Mouse (Mus musculus) ovary, adult 18-20 months (tissue): ENCODE measurements around the gene Ins2.

Experiments used
- DNase-seq: peaks from one replicate; pipeline ENCODE4 v3.0.0; 2022; ENCODE audit warnings: low spot score, mixed read lengths

Gene Ins2

DNA sequence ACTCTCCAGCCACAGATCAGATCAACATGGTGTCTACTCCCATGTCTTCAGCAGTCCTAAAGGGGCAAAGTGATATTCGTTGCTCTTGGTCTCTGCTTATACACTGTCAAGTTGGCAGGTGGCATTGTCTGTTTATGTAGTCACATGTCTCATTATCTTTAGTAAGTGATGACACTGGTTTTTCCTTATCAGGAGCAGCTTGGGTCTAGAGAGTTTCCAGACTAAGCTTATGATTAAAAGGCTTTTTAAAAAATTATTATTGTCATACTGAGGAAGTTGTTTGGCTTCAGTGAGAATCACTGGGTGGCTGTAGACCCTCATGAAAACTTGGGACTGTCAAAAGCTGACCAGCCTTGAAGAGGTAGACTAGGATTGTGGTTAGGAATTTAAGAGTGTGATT, at the start of gene Ins2:
Gene Ins2, minus strand, starts transcription at position 101 of the 400 bp plus-strand sequence.
- DNase-seq, result no peak

DNA sequence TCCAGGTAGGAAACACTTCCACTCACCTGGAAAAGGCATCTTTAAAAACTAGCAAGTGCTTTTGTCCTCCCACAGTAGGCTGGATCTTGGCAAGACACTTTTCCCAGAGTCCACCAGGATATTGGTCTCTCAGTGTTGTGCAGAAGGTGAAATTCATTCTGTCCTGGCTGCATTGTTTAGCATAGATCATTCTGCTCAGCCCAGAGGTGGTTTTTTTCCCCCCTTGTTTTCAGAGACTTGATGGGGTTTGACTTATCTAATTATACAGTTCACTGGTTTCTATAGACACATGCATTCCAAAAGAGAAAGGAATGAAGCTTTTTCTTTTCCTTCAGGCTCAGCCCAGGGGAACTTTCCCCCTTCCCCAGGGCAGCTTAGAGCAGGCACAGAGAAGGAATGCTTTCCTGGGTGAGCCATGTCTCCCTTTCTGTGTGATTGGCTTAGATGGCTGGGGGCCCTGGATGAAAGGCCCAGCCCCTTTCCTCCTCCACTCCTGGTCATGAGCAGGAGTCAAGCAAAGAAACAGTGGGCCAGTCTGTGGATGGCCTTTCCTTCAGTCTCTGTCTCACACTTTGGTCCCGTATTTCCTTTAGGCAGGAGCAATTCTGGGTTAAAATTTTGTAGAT, 49.6 kb upstream of the Ins2 start:
- no peak for DNase-seq

DNA sequence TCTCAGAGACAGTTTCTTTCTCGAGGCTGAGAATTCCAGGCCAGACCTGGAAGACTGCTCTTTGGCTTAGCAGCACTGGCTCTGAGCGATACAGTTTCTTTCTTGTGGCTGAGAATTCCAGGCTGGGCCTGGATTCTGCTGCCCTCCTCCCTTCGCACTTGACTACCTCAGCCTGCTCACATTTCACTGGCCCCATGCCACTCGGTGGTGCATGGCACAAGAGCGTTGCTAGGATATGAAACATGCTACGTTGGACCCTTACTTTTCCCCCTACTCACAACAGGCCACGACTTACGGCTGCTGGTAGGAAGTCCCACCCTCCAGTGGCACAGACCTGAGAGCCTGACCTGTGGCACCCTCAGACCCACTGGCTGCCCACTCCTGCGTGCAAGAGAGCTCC, 46.5 kb upstream of the Ins2 start:
- no peak for DNase-seq

DNA sequence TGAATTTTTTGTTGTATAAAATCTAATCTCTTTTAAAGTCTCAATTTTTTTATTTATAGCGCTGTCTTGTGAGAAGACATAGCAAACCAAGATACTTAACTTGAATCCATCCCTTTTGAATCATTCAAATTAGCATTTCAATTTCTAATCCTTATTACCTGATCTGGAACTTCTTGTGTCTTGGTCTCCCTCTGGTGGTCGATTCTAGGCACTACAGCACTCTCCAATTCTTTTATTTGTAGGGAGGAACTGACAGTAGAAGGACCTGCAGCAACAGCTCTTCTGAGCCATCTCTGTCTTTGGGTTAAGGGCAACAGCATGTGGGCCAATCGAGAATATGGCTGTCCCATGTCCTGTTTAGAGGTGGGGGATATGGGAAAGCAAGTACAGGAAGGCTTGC, 5.4 kb downstream of the Ins2 start:
- DNase-seq, result no peak

DNA sequence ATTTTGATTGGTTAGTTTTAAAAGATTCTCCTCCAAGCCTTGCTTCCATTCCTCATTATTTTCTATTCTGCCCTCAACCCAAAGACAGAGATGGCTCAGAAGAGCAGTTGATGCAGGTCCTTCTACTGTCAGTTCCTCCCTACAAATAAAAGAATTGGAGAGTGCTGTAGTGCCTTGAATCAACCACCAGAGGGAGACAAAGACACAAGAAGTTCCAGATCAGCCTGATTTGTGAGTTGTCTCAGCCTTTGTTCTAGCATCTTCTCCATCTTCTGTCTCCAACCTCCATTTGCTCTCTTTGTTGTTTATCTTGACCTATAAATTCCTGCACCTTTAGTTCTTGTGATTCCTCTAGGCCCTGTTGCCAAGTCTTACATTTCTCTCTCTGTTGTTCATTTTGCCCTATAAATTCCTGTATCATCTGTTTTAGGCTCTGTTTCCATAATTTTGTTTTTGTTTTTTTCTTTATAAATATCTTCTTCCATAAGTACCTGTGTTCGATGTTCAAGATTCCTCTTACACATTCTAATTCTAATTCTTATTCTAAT, 6.2 kb downstream of the Ins2 start:
- no peak for DNase-seq

DNA sequence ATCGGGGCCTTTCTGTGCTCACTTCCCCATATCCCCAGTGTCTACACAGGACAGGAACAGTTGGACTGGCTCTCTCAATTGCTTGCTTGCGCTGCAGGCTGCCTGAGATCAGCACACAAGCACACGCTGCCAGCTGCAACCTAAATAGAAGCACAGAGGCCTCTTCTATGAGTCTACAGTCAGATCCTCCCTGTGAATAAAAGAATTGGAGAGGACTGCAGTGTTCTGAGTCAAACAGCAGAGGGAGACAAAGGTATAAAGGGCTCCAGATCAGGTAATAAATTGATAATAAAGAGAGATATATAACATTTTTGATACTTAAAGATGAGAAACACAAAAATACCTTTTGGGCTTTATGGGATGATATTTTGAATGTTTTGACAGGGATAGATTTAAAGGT, 17.2 kb downstream of the Ins2 start:
- DNase-seq, result no peak

DNA sequence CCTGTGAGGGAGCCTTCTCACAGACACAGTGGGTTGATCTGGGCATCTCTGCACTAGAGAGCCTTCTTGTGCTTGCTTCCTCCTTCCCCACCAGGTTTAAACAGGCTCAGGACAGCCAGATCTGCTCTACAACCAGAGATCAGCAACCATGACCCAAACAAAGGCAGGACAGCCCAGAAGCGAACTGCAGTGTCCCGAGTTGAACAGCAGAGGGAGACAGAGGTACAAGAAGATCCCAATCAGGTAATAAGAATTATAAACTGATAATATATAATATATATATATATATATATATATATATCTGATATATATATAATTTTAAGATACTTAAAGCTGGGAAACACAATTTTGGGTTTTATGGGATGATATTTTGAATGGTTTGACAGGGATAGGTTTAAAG, 22.5 kb downstream of the Ins2 start:
- DNase-seq, result no peak

DNA sequence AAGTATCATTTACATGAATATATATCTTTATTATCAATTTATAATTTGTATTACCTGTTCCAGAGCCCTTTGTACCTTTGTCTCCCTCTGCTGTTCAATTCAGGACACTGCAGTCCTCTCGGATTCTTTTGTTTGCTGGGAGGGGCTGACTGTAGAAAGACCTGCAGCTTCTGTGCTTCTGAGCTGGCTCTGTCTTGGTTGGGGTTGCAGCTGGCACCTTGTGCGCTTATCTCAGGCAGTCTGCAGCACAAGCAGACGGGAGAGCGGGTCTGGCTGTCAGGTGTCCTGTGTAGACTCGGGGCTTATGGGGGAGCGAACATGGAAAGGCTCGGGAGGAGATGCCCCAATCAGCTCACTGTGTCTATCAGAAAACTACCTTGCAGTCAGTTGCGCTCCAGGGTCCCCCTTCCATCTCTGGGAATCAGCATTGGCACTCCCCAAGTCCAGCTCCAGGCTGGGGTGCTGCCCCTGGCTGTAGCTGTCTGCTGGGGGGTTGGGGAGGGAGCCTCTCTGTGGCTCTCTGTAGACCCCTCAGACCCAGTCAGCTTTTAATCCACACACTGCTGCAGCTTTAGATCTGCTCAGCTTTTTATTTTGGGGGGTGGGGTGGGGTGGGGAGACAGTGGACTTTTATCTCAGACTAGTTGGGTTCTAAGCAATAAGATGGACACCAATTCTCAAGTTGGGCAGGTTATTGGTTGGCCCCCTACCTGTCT, 28.2 kb downstream of the Ins2 start:
- DNase-seq, result no peak

DNA sequence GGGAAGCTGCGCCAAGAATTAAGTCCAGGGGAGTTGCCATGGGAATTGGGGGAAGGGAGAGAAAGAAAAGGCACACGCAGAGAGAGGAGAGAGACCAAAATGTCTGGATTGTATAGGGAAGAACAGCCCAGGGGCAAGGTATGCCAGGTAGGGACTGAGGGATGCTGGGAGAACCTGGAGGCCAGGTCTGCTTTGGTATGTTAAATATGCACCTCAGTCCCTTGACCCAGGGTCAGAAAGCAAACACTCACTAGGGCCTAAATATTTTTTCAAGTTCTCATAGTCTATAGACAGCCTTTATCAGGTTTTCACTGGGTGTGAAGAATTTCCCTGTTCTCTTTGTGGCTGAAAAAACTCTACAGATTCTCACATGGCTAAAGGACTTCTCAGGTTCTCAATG, 36.3 kb downstream of the Ins2 start:
- DNase-seq, result no peak

DNA sequence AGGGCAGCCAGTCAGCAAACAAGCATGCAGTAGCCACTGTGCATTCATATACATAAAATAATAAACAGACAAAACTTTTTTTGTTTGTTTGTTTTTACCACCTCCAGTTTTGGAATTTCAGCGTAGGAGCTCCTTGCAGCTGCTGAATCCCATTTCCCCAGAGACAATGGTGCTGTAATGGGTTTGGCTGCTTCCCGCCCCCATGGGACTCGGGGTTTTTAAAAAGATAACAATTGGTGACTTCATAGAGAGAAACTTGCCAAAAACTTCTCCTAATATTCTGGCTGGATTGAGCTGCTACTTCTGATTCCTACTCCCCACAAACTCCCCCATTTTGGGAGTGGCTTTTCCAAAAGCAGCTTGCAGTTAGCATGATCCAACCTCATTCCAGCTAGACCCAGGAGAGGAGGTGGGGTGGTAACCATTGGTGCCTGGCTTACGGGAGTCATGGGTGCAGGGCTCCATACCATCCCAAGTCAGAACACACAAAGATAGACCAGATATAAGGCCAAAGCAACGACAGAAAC, 43.8 kb downstream of the Ins2 start:
- no peak for DNase-seq

DNA sequence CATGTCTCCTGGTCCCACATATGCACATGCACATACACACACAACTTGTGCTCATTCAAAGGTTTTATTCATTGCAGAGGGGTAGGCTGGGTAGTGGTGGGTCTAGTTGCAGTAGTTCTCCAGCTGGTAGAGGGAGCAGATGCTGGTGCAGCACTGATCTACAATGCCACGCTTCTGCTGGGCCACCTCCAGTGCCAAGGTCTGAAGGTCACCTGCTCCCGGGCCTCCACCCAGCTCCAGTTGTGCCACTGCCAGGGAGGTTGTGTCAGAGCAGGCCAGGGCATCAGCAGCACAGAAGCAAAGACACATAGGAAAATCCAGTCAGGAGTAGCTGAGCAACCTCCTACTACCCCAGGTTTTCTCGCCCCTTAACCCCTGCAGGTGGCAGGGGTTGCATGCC, 64.6 kb downstream of the Ins2 start:
- no peak for DNase-seq

DNA sequence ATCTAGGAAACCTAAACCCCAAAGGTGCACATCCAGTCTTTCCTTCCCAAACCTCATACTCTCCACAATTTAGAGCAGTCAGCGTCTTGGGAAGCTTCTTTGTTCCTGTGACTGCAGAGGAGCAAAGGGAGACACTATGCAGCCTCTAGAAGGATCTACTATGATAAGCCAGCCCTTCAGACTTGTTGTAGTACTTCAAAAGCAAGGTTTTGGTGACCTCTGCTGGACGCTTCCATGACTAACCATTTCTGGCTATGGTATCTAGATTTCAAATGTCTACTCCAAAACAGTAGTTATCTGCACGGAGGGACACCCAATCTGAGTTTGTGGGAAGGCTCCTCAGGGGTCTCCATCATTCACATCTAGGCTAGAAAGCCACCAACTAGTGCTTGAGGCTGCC, 67.5 kb downstream of the Ins2 start:
- no peak for DNase-seq

DNA sequence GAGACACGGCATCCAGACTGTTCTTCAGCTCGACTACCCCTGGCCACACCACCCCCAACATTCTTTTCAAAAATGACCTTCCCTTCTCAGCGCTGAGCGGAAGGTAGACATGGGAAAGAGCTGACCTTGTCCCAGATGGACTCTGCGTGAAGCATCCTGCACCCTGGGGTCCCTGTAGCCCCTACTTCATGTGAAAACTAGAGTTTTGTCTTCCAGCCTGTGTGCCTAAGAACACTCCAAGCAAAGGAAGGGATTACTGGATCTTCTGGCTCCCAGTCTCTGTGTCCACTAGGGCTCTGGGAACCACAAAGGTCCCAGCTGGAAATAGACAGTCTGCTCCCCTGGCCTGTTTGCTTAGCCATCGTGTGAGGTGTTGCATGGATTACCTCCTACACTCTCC, 68.0 kb downstream of the Ins2 start:
- no peak for DNase-seq

DNA sequence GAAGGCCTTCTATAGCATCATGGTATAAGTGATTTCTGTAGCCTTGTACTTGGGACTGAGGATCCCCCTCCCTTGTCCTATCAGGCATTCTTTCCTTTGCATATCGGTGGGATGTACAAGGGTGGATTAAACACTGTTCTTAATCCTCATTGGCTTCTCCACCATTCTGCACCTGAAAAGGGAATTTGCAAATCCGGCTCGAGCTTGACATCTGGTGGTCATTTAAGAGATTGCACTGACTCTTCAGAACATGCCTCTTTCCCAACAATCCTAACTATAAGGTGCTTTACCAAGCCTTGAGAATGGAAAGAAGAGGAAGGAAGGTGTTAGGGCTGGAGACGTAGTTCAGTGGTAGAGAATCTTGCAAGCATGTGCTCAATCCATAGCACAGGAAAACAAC, 71.1 kb downstream of the Ins2 start:
- no peak for DNase-seq

DNA sequence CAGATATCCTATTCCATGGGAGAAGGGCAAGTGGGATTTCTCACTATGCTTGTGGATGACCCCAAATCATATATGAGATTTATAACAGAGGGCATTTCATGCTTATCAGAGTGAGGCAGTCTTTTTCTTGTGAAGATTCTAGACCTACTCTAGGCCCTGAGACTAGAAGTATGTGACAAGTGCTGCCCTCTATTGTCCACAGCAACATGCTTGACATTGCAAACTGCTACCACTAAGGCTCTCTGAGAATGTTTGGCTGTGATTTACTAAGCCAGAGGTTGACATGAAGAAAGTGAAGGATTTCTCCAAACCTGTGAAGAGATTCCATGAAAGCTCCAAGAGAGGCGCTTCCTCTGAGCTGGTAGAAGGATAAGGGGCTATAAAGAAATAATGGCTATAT, 72.1 kb downstream of the Ins2 start:
- no peak for DNase-seq

DNA sequence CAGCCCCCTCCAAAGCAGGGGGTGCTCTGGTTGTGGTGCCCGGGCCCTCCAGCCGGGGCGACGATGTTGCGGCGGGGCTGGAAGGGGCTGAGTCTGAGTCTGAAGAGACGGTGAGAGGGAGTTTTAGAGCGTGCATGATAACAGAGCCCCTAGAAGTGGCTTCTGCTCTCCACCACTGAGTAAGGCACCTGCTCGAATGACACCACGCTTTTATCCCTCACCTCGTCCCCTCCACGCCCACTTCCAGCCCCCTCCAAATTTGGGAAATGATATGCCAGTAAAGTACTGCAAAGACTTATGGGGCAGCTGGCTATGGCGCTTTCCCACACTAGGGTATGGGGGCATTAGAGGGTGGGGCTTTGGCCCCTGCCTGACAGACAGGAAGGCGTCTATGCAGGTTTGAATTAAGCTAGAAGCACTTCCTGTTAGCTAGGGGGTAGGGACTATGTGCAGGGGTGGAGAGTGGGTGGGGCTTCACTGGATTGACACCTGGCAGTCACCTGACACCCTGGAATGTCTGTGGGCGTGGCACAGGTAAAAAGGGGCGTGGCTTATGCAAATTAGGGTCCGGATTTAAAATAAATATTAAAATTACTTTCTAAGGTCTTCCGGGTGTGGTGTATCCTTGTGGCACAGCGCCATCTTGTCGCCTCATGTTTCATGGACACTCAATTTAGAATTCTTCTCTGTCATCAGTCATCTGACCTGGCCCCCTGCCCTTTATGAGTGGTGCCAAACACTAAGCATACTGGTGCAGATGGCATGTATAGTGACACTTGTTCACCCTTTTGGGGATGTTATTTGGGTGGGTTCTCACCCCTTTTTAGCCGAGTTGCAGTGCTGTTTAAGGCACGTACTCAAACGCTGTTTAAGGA, 73.2 kb downstream of the Ins2 start, which contains the start of gene Gm49394:
Gene Gm49394, minus strand, starts transcription at position 192 of the 875 bp plus-strand sequence.
- DNase-seq, result no peak

DNA sequence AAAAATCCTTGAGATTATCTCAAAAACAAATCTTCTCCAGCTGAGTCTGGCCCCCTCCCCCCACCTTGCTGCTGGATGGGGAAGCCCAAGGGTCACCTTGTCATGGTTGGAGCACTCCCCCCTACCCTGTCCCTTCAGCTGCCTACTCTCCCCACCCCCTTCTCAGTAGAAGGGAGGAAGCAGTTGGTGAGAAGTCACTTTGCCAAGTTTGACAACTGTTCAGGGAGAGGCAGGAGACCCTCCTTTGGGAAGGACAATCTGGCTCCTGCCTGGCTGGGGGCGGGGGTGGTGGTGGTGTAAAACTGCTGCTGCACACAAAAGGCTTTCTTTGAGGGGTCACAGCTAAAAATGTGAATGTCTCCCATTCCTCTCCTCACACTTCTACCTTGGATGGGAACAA, 74.9 kb downstream of the Ins2 start:
- no peak for DNase-seq

DNA sequence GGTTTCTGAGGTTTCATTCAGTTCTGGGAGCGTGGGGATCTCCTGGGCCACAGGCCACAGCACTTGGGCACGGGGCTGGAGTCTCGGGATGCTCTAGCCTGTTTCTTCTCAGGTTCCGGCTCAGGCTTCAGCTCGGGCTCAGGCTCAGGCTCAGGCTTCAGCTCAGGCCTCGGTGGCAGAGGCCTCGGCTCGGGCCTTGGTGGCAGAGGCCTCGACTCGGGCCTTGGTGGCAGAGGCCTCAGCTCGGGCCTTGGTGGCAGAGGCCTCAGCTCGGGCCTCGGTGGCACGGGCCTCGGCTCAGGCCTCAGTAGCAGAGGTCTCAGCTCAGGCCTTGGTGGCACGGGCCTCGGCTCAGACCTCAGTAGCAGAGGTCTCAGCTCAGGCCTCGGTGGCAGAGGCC, 75.7 kb downstream of the Ins2 start:
- DNase-seq, result no peak

DNA sequence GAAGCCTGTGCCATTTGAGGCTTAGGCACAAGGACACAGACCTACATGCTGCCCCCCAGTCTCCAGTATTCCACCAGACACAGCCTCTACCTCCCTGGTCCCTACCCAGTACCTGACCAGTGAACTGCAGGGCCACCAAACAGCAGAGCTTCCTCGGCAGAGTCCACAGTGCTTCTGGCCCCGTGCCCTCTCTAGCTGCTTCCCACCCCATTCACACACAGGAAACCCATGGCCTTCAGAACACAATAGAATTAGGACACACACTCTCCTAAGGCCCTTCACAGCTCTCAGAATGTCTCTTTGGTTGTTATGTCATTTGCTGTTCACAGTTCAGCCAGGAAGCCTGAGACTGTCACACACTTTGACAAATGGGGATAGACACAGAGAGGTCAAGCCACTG, 76.5 kb downstream of the Ins2 start, which contains the start of gene Igf2:
Gene Igf2, minus strand, starts transcription at position 158 of the 400 bp plus-strand sequence.
- DNase-seq, result no peak

DNA sequence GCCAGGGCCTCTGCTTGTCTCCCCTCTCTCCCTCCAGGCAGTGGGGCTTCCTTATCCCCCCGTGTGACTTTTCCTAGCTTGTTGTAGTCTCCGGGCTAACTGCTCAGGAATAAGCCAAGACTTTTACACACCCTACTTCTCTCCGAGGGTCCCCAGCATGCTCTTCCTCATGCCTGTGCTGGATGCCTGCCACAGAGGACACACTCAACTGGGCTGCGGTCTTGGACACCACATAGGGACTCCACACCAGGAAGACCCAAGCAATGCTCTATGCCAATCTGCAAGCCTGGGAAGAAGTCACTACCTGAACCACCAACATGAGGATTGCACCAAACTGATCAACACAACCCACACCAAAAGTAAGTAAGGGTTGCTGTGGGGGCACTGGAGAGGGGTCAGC, 77.1 kb downstream of the Ins2 start:
- no peak for DNase-seq

DNA sequence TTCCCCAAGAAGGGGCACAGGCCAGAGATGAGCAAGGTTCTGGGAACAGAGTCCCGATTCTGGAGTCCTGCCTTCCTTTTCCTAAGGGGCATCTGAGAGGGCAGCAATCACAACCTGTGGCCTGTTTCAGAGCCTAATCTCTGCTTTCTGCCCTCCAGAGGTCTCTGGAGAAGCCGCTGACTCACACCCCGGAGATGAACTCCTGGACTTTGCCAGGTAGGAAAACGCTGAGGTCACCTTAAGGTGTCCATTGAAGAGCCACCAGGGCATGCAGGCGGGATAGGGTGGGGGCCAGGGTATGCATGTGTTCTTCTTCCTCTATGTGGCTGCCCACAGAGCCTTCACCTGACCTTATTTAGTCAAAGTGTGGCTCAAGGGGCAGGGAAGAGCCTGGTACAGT, 77.8 kb downstream of the Ins2 start:
- no peak for DNase-seq

DNA sequence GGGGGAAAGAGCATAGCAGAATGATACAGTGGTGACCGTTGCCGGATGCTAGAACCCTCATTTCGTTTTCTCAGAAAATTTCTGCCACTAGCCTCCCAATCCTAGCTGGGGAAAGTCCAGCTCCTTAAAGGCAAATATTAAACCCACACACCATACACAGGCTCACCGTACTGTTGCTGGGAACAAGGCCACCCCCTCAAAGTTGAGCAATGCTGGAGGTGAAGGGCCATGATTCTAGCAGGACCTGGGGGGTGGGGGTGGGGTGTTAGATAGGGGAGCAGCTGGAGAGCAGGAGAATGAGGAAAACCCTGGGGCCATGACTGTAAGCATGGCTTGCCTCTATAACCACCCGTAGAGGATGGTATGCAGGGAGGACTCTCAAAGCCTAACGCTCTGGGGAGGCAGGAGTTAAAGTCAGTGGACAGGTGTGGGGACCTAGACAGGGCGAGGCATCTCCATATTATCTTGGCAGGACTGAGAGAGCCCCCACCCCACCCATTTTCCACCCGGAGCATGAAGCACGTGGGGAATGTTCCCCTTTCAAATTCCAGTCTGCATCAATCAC, 78.6 kb downstream of the Ins2 start:
- no peak for DNase-seq
